Mouse (Mus musculus): ENCODE results near the gene Washc2. TPM values are rescaled to one million over a fixed set of nuclear protein-coding genes. Genes with fewer than 3 reads are reported as not detected.

Washc2 gene
- polyA plus RNA-seq, 1 experiment from 2014 or later = 40.0 TPM

DNA sequence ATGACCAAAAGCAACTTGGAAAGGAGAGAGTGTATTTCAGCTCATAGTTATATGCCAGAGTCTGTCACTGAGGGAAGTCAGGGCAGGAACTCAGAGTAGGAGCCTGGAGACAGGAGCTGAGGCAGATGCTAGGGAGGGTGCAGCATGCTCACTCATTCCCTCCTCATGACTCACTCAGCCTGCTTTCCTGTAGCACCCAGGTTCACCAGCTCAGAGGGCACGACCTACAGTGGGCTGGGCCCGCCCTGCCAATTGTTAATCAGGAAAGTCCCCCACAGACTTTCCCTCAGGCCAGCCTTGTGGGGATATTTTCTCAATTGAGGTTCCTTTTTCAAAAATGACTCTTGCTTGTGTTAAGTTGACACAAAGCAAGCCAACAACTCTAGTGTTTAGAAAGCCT lies 32.5 kb downstream of the Washc2 start:
- Histone ChIP-seq H3K9ac (ENCODE audit: low read length) (no peak overlapping the region), H3K36me3 (ENCODE audit: control insufficient read depth, insufficient read depth, low read length) (peaks cover 11% of the 10 kb centered on the region; the same call in 1 of the 2 replicates)

GRCm38 (mm10) chr6:116259649-116260048 lies 51.8 kb downstream of the Washc2 start:
- Histone ChIP-seq H3K4me1 (ENCODE audit: control insufficient read depth, insufficient read depth, low read length) (no peaks in the 10 kb centered on the region), H3K27me3 (ENCODE audit: control insufficient read depth, insufficient read depth, low read length) (no peaks in the 10 kb centered on the region), H3K9ac (ENCODE audit: low read length) (no peak overlapping the region), H3K36me3 (ENCODE audit: control insufficient read depth, insufficient read depth, low read length) (peaks cover 6% of the 10 kb centered on the region; the same call in 1 of the 2 replicates), H3K9me3 (replicated peaks; ENCODE audit: control insufficient read depth, low read length) (no peaks in the 10 kb centered on the region), H3K4me3 (replicated peaks; ENCODE audit: low read length) (no peak overlapping the region), H3K27ac (ENCODE audit: low read length) (no peak overlapping the region), H3K4me2 (ENCODE audit: low read depth, low read length) (no peak overlapping the region)
- no peak for ATAC-seq (ENCODE audit: insufficient read depth, low FRiP score)
- WGBS = 92% methylated on average over 4 of the region's 4 CpGs

More for the DNA sequence above, 32.5 kb downstream of the Washc2 start:
- Histone ChIP-seq H3K4me1 (ENCODE audit: control insufficient read depth, insufficient read depth, low read length) (no peaks in the 10 kb centered on the region), H3K27me3 (ENCODE audit: control insufficient read depth, insufficient read depth, low read length) (no peaks in the 10 kb centered on the region), H3K27ac (ENCODE audit: low read length) (no peak overlapping the region), H3K9me3 (replicated peaks; ENCODE audit: control insufficient read depth, low read length) (no peaks in the 10 kb centered on the region), H3K4me3 (replicated peaks; ENCODE audit: low read length) (no peak overlapping the region), H3K4me2 (ENCODE audit: low read depth, low read length) (no peak overlapping the region)
- WGBS = 68% methylated on average over 2 of the region's 2 CpGs
- no peak for ATAC-seq (ENCODE audit: insufficient read depth, low FRiP score)

DNA sequence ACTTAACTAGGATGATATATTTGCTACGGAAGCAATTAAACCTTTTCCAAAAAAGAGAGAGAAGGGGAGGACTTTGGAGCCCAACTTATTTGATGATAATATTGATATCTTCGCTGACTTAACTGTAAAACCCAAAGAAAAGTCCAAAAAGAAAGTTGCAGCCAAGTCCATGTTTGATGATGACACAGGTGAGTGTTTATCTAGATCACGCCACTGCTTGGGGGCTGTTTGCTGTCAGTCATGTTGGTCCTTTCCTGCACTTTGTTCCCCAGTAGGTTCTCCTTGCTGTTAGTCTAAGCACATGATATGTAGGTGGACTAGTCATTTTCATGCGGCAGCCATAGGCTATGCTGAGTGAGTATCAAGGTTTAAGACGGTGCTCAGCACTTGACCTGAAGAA lies 52.6 kb downstream of the Washc2 start:
- 91% methylated on average over 5 of the region's 5 CpGs for WGBS
- no peak for ATAC-seq (ENCODE audit: insufficient read depth, low FRiP score)
- H3K4me3 ChIP-seq (replicated peaks; ENCODE audit: low read length) = no peak overlapping the region
- H3K36me3 ChIP-seq (ENCODE audit: control insufficient read depth, insufficient read depth, low read length) = peaks cover 5% of the 10 kb centered on the region; the same call in 1 of the 2 replicates
- H3K27ac ChIP-seq (ENCODE audit: low read length) = no peak overlapping the region
- H3K27me3 ChIP-seq (ENCODE audit: control insufficient read depth, insufficient read depth, low read length) = no peaks in the 10 kb centered on the region
- no peaks in the 10 kb centered on the region for H3K9me3 ChIP-seq (replicated peaks; ENCODE audit: control insufficient read depth, low read length)
- H3K4me2 ChIP-seq (ENCODE audit: low read depth, low read length) = no peak overlapping the region
- no peaks in the 10 kb centered on the region for H3K4me1 ChIP-seq (ENCODE audit: control insufficient read depth, insufficient read depth, low read length)
- H3K9ac ChIP-seq (ENCODE audit: low read length) = no peak overlapping the region

DNA sequence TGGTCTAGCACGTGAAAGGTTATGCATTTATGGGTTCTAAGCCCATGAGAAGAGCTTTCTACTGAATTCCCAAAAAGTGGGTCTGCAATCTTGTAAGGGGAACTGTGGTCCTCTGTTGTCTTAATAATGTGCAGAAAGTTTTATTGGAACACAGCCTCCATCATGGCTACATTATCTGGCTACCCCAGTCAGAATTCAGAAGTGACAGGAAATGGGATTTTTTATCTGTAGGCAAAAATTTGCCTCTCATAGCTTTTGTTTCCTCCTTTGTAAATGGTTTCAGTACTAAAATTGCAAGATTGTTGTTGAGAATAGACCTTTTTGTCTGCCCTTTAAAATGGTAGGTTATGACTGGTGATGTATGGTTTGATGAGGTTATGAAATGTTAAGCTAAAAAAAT lies 55.0 kb downstream of the Washc2 start:
- no peak overlapping the region for H3K4me3 ChIP-seq (replicated peaks; ENCODE audit: low read length)
- no peaks in the 10 kb centered on the region for H3K36me3 ChIP-seq (ENCODE audit: control insufficient read depth, insufficient read depth, low read length)
- H3K4me1 ChIP-seq (ENCODE audit: control insufficient read depth, insufficient read depth, low read length) = no peaks in the 10 kb centered on the region
- H3K9me3 ChIP-seq (replicated peaks; ENCODE audit: control insufficient read depth, low read length) = no peaks in the 10 kb centered on the region
- H3K9ac ChIP-seq (ENCODE audit: low read length) = no peak overlapping the region
- H3K27ac ChIP-seq (ENCODE audit: low read length) = no peak overlapping the region
- no peak for ATAC-seq (ENCODE audit: insufficient read depth, low FRiP score)
- H3K27me3 ChIP-seq (ENCODE audit: control insufficient read depth, insufficient read depth, low read length) = no peaks in the 10 kb centered on the region
- H3K4me2 ChIP-seq (ENCODE audit: low read depth, low read length) = no peak overlapping the region
- 94% methylated on average over 1 of the region's 1 CpGs for WGBS

DNA sequence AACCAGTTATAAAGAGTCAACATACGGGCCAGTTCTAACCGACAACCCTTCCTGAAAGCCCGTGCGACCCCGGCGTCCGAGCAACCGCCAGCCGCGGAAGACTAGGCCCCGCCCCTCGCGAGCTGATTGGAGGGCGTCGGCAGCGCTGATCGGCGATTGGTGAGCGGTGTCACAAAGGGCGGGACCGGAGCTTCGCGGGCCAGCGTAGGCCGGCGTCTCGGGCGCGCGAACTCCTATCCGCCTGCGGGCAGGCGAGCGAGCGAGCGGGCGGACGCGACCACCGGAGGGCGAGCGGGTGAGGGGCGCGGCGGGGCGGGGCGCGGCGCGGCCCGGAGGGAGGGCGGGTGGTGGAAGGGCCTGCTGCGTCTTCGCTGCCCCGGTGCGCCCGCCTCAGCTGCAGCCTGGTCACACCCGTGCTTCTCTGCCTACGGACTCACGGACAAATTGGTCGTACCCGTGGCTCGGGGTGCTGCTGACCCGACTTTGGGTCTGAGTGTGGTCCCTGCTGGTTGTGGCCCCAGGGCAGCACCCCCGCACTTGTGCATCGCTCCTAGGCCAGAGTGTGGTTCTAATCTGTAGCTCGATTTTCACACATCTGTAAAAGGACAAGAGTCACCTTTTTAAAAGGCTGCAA lies 56.3 kb downstream of the Washc2 start, which contains the start of gene Zfand4:
Zfand4 (plus strand) TSS at position 205 of the 634 bp plus-strand sequence.
- Histone ChIP-seq H3K9me3 (replicated peaks; ENCODE audit: control insufficient read depth, low read length) (no peaks in the 10 kb centered on the region), H3K27me3 (ENCODE audit: control insufficient read depth, insufficient read depth, low read length) (no peaks in the 10 kb centered on the region), H3K4me1 (ENCODE audit: control insufficient read depth, insufficient read depth, low read length) (no peaks in the 10 kb centered on the region), H3K36me3 (ENCODE audit: control insufficient read depth, insufficient read depth, low read length) (no peaks in the 10 kb centered on the region), H3K27ac (ENCODE audit: low read length) (no peak within 1 kb of the TSS), H3K4me3 (replicated peaks; ENCODE audit: low read length) (peak within 1 kb of the TSS; percentile 66), H3K9ac (ENCODE audit: low read length) (peak within 1 kb of the TSS; percentile 86), H3K4me2 (ENCODE audit: low read depth, low read length) (peak within 1 kb of the TSS; percentile 91)
- peak; percentile 98 for ATAC-seq (ENCODE audit: insufficient read depth, low FRiP score)
- under 1% methylated on average over 56 of the region's 67 CpGs for WGBS

DNA sequence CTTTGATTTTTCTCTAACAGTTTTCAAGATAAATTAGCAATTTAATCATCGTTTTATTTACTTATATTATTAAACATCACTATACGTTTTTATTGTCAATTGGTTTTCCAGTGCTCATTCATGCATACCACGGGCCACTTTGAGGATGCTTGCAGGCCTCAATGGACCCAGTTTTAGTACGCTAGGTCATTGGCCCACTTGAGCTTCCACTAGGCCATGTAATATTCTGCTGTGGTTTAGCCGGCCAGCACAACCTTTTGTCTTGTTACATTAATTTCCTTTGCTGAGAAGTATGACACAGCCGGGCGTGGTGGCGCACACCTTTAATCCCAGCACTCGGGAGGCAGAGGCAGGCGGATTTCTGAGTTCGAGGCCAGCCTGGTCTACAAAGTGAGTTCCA lies 57.0 kb downstream of the Washc2 start:
- peak overlapping the region; percentile 66 for H3K4me3 ChIP-seq (replicated peaks; ENCODE audit: low read length)
- 86% methylated on average over 11 of the region's 11 CpGs for WGBS

DNA sequence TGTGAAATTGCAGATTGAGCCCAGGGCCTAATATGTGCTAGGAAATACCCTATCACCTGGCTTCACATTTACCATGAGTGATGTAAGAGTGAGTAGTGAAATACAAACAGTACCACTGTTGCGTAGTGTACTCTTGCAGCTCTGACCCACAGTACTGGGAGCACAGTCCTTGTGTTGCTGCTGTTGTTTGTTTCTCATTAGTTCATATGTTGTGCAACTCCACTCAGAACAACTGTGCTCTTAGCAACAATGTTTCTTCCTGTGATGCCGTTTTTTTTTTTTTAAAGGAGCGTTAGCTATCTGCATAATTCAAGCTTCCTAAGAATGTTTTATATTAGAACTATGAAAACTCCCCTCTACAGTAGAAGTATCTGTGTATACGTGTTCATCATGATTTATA lies 57.8 kb downstream of the Washc2 start:
- Histone ChIP-seq H3K9me3 (replicated peaks; ENCODE audit: control insufficient read depth, low read length) (no peaks in the 10 kb centered on the region), H3K4me1 (ENCODE audit: control insufficient read depth, insufficient read depth, low read length) (no peaks in the 10 kb centered on the region), H3K4me2 (ENCODE audit: low read depth, low read length) (no peak overlapping the region), H3K27me3 (ENCODE audit: control insufficient read depth, insufficient read depth, low read length) (no peaks in the 10 kb centered on the region), H3K27ac (ENCODE audit: low read length) (no peak overlapping the region), H3K9ac (ENCODE audit: low read length) (no peak overlapping the region), H3K4me3 (replicated peaks; ENCODE audit: low read length) (no peak overlapping the region), H3K36me3 (ENCODE audit: control insufficient read depth, insufficient read depth, low read length) (no peaks in the 10 kb centered on the region)
- ATAC-seq (ENCODE audit: insufficient read depth, low FRiP score) = no peak
- 63% methylated on average over 4 of the region's 4 CpGs for WGBS

More for the DNA sequence above, 57.0 kb downstream of the Washc2 start:
- no peaks in the 10 kb centered on the region for H3K27me3 ChIP-seq (ENCODE audit: control insufficient read depth, insufficient read depth, low read length)
- no peaks in the 10 kb centered on the region for H3K4me1 ChIP-seq (ENCODE audit: control insufficient read depth, insufficient read depth, low read length)
- no peaks in the 10 kb centered on the region for H3K36me3 ChIP-seq (ENCODE audit: control insufficient read depth, insufficient read depth, low read length)
- H3K9ac ChIP-seq (ENCODE audit: low read length) = no peak overlapping the region
- H3K4me2 ChIP-seq (ENCODE audit: low read depth, low read length) = peak overlapping the region; percentile 91
- no peak for ATAC-seq (ENCODE audit: insufficient read depth, low FRiP score)
- no peaks in the 10 kb centered on the region for H3K9me3 ChIP-seq (replicated peaks; ENCODE audit: control insufficient read depth, low read length)
- H3K27ac ChIP-seq (ENCODE audit: low read length) = no peak overlapping the region

DNA sequence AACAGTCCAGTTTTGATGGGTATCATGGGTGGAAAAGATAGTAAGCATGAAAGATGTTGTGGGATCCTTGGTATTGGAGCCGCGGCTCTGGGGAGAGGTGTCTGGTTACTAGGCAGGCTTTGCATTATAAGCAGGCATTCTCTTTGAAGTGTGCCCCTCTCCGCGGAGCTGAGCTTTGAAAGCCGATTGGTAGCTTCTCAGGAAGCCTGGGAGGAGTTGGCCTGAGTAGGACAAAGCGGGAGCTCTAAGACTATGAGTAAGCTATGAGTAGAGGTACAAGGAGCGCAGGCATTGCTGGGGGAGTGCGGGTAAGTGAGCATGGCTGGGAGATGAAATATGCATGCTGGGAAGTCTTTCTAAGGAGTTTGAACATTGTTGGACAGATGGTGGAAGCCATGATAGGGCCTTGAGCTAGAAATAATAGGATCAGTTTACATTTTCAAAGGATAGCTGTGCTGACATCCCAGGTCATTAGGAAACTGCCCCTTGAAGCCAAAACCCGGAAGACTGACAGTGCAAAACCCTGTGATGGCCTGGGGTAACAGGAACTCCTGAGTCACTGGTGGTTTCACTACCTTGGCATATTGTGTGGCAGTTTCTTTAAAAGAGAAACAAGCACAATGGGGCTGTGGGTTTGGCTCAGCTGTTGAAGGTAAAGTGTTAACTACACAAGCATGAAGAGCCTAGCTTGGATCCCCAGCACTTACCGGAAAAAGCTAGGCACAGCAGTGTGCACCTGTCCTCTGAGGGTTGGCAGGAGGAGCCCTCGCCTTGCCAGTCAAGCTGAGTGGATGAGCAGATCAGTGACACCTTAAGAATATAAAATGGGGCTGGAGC lies 58.7 kb downstream of the Washc2 start:
- no peaks in the 10 kb centered on the region for H3K27me3 ChIP-seq (ENCODE audit: control insufficient read depth, insufficient read depth, low read length)
- WGBS = 29% methylated on average over 11 of the region's 11 CpGs
- H3K4me1 ChIP-seq (ENCODE audit: control insufficient read depth, insufficient read depth, low read length) = no peaks in the 10 kb centered on the region
- H3K4me3 ChIP-seq (replicated peaks; ENCODE audit: low read length) = no peak overlapping the region
- 0 out of 2 replicates have a peak overlapping the region, but pooled peaks have one; percentile 34 for H3K9ac ChIP-seq (ENCODE audit: low read length)
- no peak overlapping the region for H3K27ac ChIP-seq (ENCODE audit: low read length)
- ATAC-seq (ENCODE audit: insufficient read depth, low FRiP score) = no peak
- peak overlapping the region; percentile 14 for H3K4me2 ChIP-seq (ENCODE audit: low read depth, low read length)
- no peaks in the 10 kb centered on the region for H3K9me3 ChIP-seq (replicated peaks; ENCODE audit: control insufficient read depth, low read length)
- H3K36me3 ChIP-seq (ENCODE audit: control insufficient read depth, insufficient read depth, low read length) = no peaks in the 10 kb centered on the region

DNA sequence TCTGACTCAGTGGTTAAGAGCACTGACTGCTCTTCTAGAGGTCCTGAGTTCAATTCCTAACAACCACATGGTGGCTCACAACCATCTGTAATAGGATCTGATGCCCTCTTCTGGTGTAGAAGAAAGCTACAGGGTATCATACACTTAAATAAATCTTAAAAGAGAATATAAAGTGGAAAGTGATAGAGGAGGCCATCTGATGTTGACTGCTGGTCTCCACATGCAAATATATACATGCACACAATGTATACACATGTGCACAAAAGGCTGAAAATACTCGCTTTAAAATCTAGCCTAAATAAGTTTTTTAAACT lies 59.2 kb downstream of the Washc2 start:
- Histone ChIP-seq H3K4me3 (replicated peaks; ENCODE audit: low read length) (no peak overlapping the region), H3K27me3 (ENCODE audit: control insufficient read depth, insufficient read depth, low read length) (no peaks in the 10 kb centered on the region), H3K9ac (ENCODE audit: low read length) (no peak overlapping the region), H3K27ac (ENCODE audit: low read length) (no peak overlapping the region), H3K36me3 (ENCODE audit: control insufficient read depth, insufficient read depth, low read length) (no peaks in the 10 kb centered on the region), H3K4me2 (ENCODE audit: low read depth, low read length) (no peak overlapping the region), H3K4me1 (ENCODE audit: control insufficient read depth, insufficient read depth, low read length) (no peaks in the 10 kb centered on the region), H3K9me3 (replicated peaks; ENCODE audit: control insufficient read depth, low read length) (no peaks in the 10 kb centered on the region)
- 91% methylated on average over 1 of the region's 1 CpGs for WGBS
- no peak for ATAC-seq (ENCODE audit: insufficient read depth, low FRiP score)

Measured in stomach, embryonic 16.5 days (tissue).